Mouse (Mus musculus): ENCODE measurements around the gene Slc38a9.

- no peak for TF ChIP-seq CTCF (IDR thresholded peaks at IDR 0.05; ENCODE audit: insufficient read depth, low read depth, low read length)
- TF ChIP-seq POLR2A (IDR thresholded peaks at IDR 0.05; ENCODE audit: insufficient read depth, low read depth, low read length), result no peak
Observed at GRCm38 (mm10) chr13:112642897-112643296, 17.7 kb upstream of the Slc38a9 start.

Data from olfactory bulb, adult 2 months (tissue).